Mouse (Mus musculus): ENCODE data around the gene Pgm2l1.

DNA sequence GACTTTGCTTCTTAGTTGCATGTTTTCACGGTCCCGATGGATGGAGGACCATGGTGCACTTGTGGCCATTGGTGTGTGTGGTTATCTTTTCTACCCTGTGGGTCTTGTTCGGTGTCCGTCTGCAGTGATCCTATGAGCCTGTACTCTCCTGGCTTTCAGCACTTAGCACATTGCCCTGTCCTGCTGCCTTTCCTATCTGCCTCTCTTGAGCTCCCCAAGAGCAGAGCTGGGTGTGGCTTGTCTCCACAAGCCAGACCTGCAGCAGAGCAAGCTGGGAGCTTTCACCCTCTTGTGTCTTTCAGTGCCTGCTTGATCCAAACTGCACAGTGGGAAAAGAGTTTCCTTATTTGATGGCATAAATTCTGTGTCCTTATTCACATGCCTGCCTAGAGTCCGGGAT, 90.3 kb downstream of the Pgm2l1 start:
- no peak for TF ChIP-seq EP300 (IDR thresholded peaks at IDR 0.05; ENCODE audit: low read depth)
- TF ChIP-seq CTCF (IDR thresholded peaks at IDR 0.05; ENCODE audit: low read depth): no peak
